Mouse (Mus musculus): ENCODE results near the gene Gm11492.

DNA sequence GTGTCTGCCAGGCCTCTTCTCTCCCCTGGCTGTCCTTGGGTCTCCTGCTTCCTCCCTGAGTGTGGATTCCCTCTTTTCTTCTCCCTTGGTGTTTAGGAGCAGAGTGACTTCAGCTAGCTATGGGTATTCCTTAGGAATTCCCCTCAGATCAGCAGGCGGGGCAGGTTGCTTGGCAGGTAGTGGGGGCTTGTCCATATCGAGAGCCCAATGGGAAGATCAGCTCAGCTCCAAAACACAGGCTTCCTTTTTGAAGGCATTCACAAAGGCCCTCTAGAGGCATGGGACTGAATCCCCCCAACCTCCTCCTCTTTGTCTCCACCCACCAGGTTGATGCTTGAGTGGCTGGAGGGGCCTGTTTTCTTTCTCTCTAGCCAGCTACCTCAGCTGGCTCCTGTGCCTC, 30.0 kb downstream of the Gm11492 start:
- TF ChIP-seq POLR2A (IDR thresholded peaks at IDR 0.05; ENCODE audit: insufficient read depth, low read depth, low read length) (no peak), CTCF (IDR thresholded peaks at IDR 0.05) (no peak)

All from heart, adult 2 months (tissue).